Mouse (Mus musculus) heart, embryonic 14.5 days (tissue): ENCODE results near the gene Hist1h1t. TPM values are rescaled to one million over a fixed set of nuclear protein-coding genes. Genes with fewer than 3 reads are reported as not detected.
"Not testable (repeated sequence)": the region's sequence is repeated elsewhere in the genome, so short reads cannot be mapped to it uniquely, and the experiment has no call there.

ENCODE experiments used
- ATAC-seq: fragments of 200-750 bp; cut with Nextera tagmentation; 2 replicates; pipeline ENCODE4 v1.8.0; 2017; ENCODE audit warnings: low read depth, moderate TSS enrichment; ENCODE audit not compliant: insufficient number of reproducible peaks, insufficient read depth, low FRiP score
- H3K27ac ChIP-seq, 2 experiments: fragments of 200-500 bp in 1 of 2; fragments of 300-500 bp in 1 of 2; sonication (generic) in 1 of 2; replicated peaks in 1 of 2; 2 replicates each; pipeline ENCODE4 v1.5.1; 2012 to 2014; ENCODE audit warnings: low read depth in 2 of 2, low read length in 2 of 2, control low read depth in 1 of 2, mild to moderate bottlenecking in 1 of 2, mixed read lengths in 1 of 2; ENCODE audit not compliant: control insufficient read depth in 1 of 2, insufficient read depth in 1 of 2
- H3K27me3 ChIP-seq: fragments of 300-500 bp; sonication (generic); 2 replicates; pipeline ENCODE4 v1.6.1; 2014; ENCODE audit warnings: mild to moderate bottlenecking, low read length, control low read depth; ENCODE audit not compliant: control insufficient read depth, insufficient read depth
- H3K36me3 ChIP-seq: fragments of 300-500 bp; sonication (generic); 2 replicates; pipeline ENCODE4 v1.6.1; 2014; ENCODE audit warnings: mild to moderate bottlenecking, control low read depth, low read length, mixed read lengths; ENCODE audit not compliant: control insufficient read depth, insufficient read depth
- H3K4me1 ChIP-seq, 2 experiments: fragments of 200-500 bp in 1 of 2; fragments of 300-500 bp in 1 of 2; sonication (generic) in 1 of 2; 2 replicates each; pipeline ENCODE4 v1.6.1; 2012 to 2014; ENCODE audit warnings: low read length in 2 of 2, control low read depth in 1 of 2, mixed read lengths in 1 of 2; ENCODE audit not compliant: control insufficient read depth in 2 of 2, insufficient read depth in 2 of 2
- H3K4me2 ChIP-seq: fragments of 300-500 bp; sonication (generic); 2 replicates; pipeline ENCODE4 v1.6.1; 2014; ENCODE audit warnings: mild to moderate bottlenecking, low read length
- H3K4me3 ChIP-seq, 2 experiments: fragments of 200-500 bp in 1 of 2; fragments of 300-500 bp in 1 of 2; sonication (generic) in 1 of 2; 2 replicates each; pipeline ENCODE4 v1.5.1; 2012 to 2014; ENCODE audit warnings: low read length in 2 of 2, mild to moderate bottlenecking in 2 of 2, control low read depth in 1 of 2, low read depth in 1 of 2, moderate library complexity in 1 of 2; ENCODE audit not compliant: control insufficient read depth in 1 of 2, insufficient read depth in 1 of 2
- H3K9ac ChIP-seq: fragments of 300-500 bp; sonication (generic); 2 replicates; pipeline ENCODE4 v1.6.1; 2014; ENCODE audit warnings: mild to moderate bottlenecking, low read length
- H3K9me3 ChIP-seq: fragments of 300-500 bp; sonication (generic); 2 replicates; pipeline ENCODE4 v1.6.1; 2016; ENCODE audit warnings: low read length, control low read depth; ENCODE audit not compliant: control insufficient read depth
- WGBS: fragments of 180-500 bp; shearing (Covaris S2); extraction: QIAGEN DNeasy Blood & Tissue Kit; methylation state at CpG from one replicate; pipeline ENCODE4 v1.1.7; 2014; 5-methylcytosine and 5-hydroxymethylcytosine counted together
- polyA plus RNA-seq: library from polyadenylated mRNA; unstranded; fragments of >200 nt; fragmentation: Nextera tagmentation; extraction: Ambion mirVana; gene quantifications from 2 replicates; pipeline ENCODE4 v1.2.1, GENCODE M21; 2014

The Hist1h1t gene
- 0.30 TPM in 1 of 2 replicates, not detected in the other for polyA plus RNA-seq

DNA sequence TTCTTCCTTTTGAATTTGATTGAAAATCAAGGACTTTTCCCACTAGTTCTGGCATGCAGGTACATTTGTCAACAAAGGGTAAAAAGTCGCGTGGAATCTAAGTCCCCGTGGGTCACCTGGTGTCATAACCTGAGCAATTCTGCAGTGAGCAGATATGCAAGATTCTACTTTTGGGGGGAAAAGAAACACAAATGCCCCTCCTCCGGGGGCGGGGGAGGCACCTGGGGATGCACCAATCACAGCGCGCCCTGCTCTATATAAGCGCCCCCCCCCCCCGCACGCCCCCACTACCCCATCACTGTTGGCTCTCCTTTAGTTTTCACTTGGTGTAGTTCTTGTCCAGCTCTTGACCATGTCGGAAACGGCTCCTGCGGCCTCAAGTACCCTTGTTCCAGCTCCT, at the start of gene Hist1h1t:
Gene Hist1h1t (plus strand): TSS at position 301 of the 400 bp plus-strand sequence.
- Histone ChIP-seq H3K27ac (no peak within 1 kb of the TSS), H3K36me3 (no peaks in the 10 kb centered on the region), H3K9me3 (no peaks in the 10 kb centered on the region), H3K4me2 (peak within 1 kb of the TSS; percentile 34; the same call in 1 of the 2 replicates), H3K9ac (0 out of 2 replicates have a peak within 1 kb of the TSS, but pooled peaks have one; percentile 12), H3K27me3 (no peaks in the 10 kb centered on the region), H3K4me1 (peaks cover 4% of the 10 kb centered on the region in 2 experiments; a peak in 2 of 4 replicates), H3K4me3 (no peak within 1 kb of the TSS)
- ATAC-seq, result no peak
- 47% methylated on average over 12 of the region's 13 CpGs for WGBS

DNA sequence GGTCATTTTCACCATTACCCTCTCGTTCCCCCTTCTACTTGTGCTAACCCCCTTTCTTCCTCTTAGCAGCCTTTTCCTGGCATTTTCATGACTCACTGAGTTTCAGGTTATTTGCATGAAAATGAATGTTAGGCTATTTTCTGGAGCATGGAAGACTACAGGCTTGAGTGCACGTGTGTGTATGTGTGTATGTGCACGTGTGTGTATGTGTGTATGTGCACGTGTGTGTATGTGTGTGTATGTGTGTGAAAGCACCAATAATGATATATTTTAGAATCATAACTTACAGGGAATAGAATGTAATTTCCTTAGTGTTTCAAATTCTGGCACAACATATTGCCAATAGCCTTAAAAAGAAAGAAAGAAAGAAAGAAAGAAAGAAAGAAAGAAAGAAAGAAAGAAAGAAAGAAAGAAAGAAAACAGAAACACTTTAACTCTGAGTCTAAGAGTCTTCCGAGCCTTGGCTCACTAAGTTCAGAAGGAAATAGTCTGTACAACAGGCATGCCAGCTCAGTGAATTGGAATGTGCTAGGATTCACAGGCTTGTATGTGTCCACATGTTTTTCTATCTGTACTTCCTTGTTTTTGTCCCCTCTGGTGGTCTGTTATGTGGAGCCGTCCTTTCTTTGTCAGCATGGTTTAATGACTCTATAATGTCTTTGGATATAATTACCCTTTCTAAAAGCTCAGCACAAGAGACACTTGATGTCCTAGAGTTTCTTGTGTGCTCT, 35.8 kb upstream of the Hist1h1t start:
- Histone ChIP-seq H3K4me2 (no peak overlapping the region), H3K4me3 (no peak overlapping the region), H3K4me1 (no peaks in the 10 kb centered on the region; a peak in 1 of 4 replicates), H3K27ac (no peak overlapping the region), H3K27me3 (no peaks in the 10 kb centered on the region), H3K9me3 (no peaks in the 10 kb centered on the region), H3K36me3 (no peaks in the 10 kb centered on the region), H3K9ac (no peak overlapping the region)
- WGBS, result 54% methylated on average over 6 of the region's 6 CpGs
- no peak for ATAC-seq

GRCm38 (mm10) chr13:23662536-23662935, 33.1 kb upstream of the Hist1h1t start:
- Histone ChIP-seq H3K36me3 (no peaks in the 10 kb centered on the region), H3K4me3 (no peak overlapping the region), H3K27me3 (no peaks in the 10 kb centered on the region), H3K27ac (no peak overlapping the region), H3K9me3 (no peaks in the 10 kb centered on the region), H3K4me2 (no peak overlapping the region), H3K9ac (no peak overlapping the region), H3K4me1 (no peaks in the 10 kb centered on the region; a peak in 1 of 4 replicates)
- no peak for ATAC-seq
- 38% methylated on average over 3 of the region's 3 CpGs for WGBS

GRCm38 (mm10) chr13:23681990-23682582, 13.5 kb upstream of the Hist1h1t start:
- Histone ChIP-seq H3K36me3 (no peaks in the 10 kb centered on the region), H3K9ac (no peak overlapping the region), H3K4me2 (no peak overlapping the region), H3K27ac (no peak overlapping the region), H3K9me3 (no peaks in the 10 kb centered on the region), H3K4me1 (peaks cover 4 to 5% of the 10 kb centered on the region in 2 experiments; a peak in 3 of 4 replicates), H3K4me3 (no peak overlapping the region), H3K27me3 (no peaks in the 10 kb centered on the region)
- WGBS, result 85% methylated on average over 6 of the region's 6 CpGs
- no peak for ATAC-seq

DNA sequence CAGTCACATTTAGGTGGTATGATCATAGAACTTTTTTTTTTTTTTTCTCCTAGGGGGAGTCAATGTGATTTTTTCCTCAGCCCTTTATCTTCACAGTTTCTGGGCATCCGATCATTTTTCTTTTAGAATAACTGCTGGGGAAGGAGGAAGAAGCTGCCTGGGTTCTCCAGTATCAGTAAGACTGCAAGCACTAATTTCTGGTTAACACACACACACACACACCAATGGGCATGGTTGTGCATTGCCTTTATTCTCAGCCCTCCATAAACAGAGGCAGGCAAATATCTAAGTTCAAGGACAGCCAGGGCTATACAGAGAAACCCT, 13.0 kb upstream of the Hist1h1t start:
- Histone ChIP-seq H3K36me3 (no peaks in the 10 kb centered on the region), H3K4me2 (peak overlapping the region; percentile 80), H3K27me3 (no peaks in the 10 kb centered on the region), H3K9me3 (no peaks in the 10 kb centered on the region), H3K4me3 (peak overlapping the region in 1 of 2 experiments; percentile 47; a peak in 1 of 4 replicates), H3K4me1 (peaks cover 4 to 5% of the 10 kb centered on the region in 2 experiments; a peak in 3 of 4 replicates), H3K27ac (peak overlapping the region; percentile 52 to 97), H3K9ac (peak overlapping the region; percentile 67)
- ATAC-seq, result no peak
- 60% methylated on average over 1 of the region's 1 CpGs for WGBS

DNA sequence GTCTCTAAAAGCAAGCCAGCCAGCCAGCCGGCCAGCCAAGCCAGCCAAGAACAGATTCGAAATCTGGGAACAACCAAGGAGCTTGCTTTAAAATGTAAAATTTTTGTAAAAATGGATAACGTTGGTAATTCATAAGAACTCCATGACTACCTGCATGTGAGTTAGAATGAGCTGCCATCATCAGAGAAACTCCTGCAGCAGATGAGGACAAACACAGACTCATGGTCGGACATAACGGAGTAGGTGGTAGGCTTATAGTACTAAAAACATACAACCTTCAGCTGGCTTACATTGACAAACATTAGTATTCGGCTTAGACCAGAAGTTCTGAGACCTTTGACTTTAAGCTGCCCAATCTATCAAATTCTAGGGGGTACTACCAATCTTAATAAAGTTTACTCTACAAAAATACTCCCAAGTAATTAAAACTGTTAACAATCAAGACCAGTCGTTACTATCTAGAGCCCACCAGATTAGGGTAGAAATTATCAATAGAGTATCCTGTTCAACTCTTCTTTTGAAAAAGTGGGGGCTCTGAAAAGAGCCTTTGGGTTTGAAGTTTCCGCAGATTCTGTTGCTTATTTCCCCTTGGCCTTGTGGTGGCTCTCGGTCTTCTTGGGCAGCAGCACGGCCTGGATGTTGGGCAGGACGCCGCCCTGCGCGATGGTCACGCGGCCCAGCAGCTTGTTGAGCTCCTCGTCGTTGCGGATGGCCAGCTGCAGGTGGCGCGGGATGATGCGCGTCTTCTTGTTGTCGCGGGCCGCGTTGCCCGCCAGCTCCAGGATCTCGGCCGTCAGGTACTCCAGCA, 12.5 kb upstream of the Hist1h1t start:
- ATAC-seq, result peak; percentile 33
- not testable (repeated sequence) for H3K36me3 ChIP-seq, H3K4me1 ChIP-seq, H3K9me3 ChIP-seq, H3K27me3 ChIP-seq
- H3K9ac ChIP-seq, result peak overlapping the region; percentile 67
- H3K4me3 ChIP-seq, result peak overlapping the region; percentile 47 to 55
- 14% methylated on average over 14 of the region's 30 CpGs for WGBS
- peak overlapping the region; percentile 80 for H3K4me2 ChIP-seq
- H3K27ac ChIP-seq, result peak overlapping the region; percentile 96 to 97

- Histone ChIP-seq H3K9me3 (no peaks in the 10 kb centered on the region), H3K27me3 (no peaks in the 10 kb centered on the region)
- WGBS, result under 1% methylated on average over 25 of the region's 32 CpGs
Measured at GRCm38 (mm10) chr13:23683755-23684281, 11.8 kb upstream of the Hist1h1t start, which contains the start of the genes Hist1h2ac and Hist1h2bc. Gene Hist1h2ac, minus strand, starts transcription at chr13:23683948. Gene Hist1h2bc, plus strand, starts transcription at chr13:23684199.

More at GRCm38 (mm10) chr13:23683755-23684281, 11.8 kb upstream of the Hist1h1t start, which contains the start of the genes Hist1h2ac and Hist1h2bc:
- Histone ChIP-seq H3K4me3 (peak within 1 kb of the TSS; percentile 47 to 55), H3K4me1 (peaks cover 4 to 5% of the 10 kb centered on the region in 2 experiments; a peak in 3 of 4 replicates), H3K36me3 (no peaks in the 10 kb centered on the region), H3K4me2 (peak within 1 kb of the TSS; percentile 80), H3K9ac (peak within 1 kb of the TSS; percentile 78), H3K27ac (peak within 1 kb of the TSS; percentile 97)
- peak; percentile 97 for ATAC-seq
